Mouse (Mus musculus) adrenal gland, adult 2 months (tissue): Measurements from ENCODE around the gene Tff3. TPM values are rescaled to one million over a fixed set of nuclear protein-coding genes. Genes with fewer than 3 reads are reported as not detected.

Experiments used
- DNase-seq: peaks from one replicate; pipeline ENCODE4 v3.0.0; 2021
- long read RNA-seq: library from polyadenylated mRNA; stranded (forward); transcript quantifications from one replicate; pipeline ENCODE4 v2.0.0, GENCODE M21; 2021
- polyA plus RNA-seq: library from polyadenylated mRNA; depleted of rRNA; stranded (reverse); fragments of >200 nt; gene quantifications from 2 replicates; pipeline ENCODE4 v1.2.3, GENCODE M21; 2012; rRNA removed
- total RNA-seq, 2 experiments: library from RNA; stranded (reverse); gene quantifications; 2 replicates each; pipeline ENCODE4 v1.2.3; 2021

Gene Tff3
- total RNA-seq (not detected), polyA plus RNA-seq (0.44 and 0.48 TPM in 2 replicates)
- long read RNA-seq = 0 reads

DNA sequence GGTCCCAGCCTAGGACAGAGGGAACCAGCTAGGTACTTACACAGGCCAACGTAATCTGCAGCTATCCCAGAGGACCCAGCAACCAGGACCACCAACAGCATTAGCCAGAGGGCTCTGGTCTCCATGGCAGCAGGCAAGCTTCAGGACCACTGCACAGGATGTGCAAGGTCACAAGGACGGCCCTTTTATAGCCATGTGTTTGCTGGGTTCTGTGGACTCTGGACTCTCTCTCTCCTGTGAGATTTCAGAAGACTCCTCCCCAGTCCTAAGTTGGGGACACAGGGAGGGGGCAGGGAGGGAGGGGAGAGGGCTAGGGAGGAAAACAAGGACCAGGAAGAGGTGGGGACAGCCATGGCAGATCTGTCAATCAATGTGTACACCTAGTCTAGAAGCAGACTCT, at the start of gene Tff3:
Gene Tff3, minus strand, starts transcription at position 195 of the 400 bp plus-strand sequence.
- DNase-seq = no peak

DNA sequence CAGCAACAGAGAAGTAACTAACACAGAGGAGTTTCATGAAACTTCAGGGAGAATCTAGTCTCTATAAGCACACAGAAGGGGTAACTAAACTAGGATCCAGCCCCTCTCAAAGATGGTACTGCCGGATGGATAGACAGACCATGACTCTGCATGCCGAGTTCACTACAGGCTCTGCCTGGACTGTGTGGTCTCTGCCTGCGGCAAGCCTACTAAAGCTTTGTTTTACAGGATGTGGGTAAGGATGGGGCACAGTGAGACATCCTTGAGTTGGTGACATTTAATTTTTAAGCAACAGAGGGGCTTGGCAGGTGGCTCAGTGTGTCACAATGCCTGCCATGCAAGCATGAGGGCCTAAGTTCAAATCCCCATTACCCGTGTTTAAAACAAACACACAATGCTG, 46.9 kb upstream of the Tff3 start:
- DNase-seq = no peak

DNA sequence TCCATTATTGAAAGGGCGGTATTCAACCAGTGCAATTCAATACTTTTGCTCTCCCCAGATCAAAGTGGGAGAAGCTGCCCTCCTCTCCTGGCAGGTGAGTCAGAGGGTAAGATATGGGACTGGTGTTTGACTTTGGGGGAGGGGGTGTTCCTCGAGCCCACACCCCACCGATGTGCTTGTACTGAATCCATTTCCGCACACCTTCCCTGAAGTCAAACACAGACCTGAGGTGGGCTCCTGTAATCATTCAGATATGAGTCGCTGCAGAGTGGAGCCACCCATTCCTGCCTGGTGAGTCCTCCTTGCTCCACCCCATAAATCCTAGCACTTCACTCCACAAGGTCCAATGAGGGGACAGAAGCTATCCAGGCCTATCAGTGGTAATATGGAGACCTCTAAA, 40.4 kb upstream of the Tff3 start:
- DNase-seq = no peak

DNA sequence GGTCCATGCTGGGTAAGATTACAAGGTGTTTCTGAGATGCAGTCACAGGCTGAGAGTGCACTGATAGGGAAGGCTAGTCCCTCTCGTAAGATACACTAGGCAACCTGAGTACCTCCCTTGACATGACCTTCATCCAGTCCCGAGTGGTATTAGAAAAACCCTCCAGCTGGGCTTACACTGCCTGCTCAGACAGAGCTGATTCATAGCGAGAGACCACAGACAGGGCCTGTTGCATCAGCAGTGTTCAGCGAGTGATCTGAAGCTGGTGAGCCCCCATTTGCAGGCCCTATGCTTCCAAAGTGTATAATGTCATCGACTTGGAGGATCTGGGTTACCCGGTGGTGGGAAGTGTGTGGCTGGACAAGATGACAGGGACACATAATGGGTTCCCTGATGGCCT, 35.7 kb upstream of the Tff3 start, which contains the start of gene Tff1:
Gene Tff1, minus strand, starts transcription at position 151 of the 400 bp plus-strand sequence.
- DNase-seq = no peak

DNA sequence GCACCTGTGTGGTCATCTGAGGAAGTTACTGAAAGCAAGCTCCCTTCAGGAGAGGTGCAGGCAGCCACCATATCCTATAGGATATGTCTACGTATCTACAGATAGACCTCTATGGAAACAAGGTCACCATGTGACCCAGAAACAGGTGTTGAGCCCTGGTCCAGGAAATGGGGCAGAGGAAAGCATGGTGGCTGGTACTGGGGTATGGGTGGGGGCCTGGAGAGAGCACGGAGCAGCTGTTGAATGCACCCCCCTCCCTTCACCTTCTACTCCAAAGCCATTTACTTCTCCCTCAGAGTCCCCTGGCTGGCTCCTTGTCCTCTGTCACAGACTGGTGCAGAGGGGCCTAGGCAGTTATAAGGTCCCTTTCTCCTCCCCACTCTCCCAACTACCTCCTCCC, 34.4 kb upstream of the Tff3 start:
- no peak for DNase-seq

DNA sequence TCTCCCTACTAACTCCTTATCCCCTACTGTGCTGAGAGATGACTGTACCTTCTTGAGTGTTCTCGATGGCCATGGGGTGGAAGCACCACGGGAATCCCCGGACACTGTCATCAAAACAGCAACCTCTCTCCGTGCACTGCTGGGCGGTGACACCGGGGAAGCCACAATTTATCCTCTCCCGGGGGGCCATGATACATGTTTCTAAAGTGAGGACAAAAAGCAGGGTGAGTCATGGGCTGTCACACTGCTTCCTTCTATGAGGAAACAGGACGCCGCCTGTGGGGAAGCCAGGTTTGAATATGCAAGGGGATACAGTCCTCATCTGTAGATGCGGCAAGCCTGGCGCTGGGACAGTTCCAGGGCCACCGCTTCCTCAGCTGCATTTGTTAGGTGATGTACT, 33.2 kb upstream of the Tff3 start:
- DNase-seq = peak; percentile 6

DNA sequence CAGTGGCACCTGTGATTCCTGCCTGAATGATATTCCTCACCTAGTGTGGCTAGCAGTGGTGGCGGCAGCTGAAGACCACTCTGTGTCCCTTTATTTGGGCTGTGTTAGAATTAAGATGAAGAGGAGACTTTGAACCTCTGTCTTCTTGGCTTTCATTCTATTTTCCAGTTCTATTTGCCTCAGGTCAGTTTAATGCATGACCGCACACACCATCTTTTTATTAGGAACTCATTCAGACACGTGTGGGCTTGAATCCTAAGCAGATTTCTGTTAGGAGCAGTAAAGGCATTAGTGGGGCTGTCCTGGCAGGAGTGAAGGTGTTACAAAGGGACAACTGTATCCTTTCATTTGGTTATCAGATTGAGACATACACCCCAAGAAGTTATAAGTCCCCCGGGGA, 30.8 kb upstream of the Tff3 start:
- no peak for DNase-seq

DNA sequence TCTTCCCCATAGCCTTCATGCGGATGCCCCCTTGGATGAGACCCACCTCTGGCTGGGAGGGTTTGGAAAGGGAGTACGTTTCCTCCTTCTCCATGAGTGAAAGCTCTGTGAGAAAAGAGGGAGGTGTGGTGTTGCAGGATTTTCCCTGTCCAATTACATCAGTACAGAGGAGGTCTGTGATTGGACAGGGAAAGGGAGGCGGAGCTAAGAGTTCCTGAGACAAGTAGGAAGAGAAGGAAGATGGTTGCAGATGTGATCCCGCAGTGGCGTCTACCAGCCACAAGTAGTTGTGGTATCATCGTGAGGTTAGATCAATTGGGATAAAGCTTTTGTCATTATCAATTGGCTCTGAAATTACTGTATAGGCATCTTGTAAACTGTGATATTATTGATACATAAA, 28.5 kb upstream of the Tff3 start:
- no peak for DNase-seq

DNA sequence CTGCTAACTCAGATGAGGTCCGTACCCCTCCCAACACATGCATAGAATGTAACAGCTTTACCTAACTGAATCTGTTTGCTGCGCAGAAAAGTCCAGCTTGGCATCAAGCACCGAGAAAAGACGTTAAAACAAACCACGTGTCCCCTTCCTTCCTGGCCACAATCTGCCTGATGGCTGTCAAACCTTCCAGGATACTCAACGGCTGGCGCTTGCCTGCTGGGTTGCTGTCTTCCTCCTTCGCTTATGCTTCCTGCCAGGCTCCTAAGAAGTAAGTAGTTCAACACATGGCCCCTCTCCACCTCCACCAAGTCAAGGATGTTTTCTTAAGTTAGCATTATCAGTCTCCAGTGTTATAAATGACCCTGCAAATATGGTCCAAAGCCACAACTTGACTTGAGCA, 24.3 kb upstream of the Tff3 start:
- DNase-seq = no peak

DNA sequence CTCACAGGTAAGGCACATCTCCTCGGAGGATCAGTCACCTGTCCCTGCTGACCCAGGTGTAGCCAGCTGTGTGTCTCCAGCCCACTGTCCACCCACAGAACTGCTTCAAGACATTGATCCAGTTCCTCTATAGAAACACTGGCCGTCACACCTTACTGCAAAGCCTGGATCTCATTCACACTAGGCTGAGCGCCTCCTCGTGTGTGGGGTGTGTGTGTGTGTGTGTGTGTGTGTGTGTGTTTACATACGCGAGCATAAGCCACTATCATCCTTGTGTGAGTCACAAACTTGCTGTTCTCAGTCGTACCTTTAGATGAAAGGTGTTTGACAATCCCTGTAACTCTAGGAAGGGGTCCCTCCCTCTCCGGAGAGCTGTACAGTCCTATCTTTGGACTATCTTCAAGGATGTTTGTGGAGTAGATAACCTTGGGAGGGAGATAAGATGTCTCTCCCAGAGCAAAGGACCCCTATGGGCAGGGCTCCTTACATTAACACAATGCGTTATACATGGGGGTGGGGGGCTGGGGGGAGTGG, 23.6 kb upstream of the Tff3 start:
- no peak for DNase-seq

DNA sequence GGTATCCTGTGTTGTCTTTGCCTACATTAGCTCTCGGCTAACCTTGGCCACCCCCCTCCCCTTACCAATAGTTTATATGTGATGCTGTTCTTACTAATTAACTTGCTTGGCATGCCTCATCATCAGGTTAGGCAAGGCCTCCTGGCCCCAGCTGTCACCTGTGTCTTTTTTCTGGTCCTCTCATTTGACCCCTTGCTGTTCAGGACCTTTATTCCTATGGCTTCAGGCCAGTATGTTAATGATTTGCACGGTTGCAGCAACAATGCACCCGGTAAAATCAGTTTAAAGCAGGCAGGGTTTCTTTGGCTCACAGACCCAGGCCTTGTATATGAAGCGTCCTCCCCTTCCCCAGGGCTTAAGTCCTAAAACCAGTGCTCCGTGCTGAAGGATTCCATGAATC, 23.1 kb upstream of the Tff3 start:
- DNase-seq = peak; percentile 4

DNA sequence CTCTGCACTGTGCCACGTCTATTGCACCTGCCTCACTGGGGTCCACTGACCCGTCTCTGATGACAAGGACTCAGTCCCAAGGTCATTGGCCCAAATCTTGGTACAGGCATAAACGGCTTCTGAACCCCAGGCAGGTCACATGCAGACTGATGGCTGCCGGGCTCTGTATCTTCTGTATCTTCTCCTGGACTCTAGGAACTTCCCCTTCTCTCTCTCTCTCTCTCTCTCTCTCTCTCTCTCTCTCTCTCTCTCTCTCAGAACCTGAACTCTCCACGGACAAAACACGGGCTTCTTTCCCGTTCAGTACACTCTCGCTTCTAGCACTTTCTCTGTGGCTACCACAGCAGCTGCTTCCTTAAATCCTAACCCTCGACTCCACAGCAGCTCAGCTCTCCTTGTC, 16.6 kb upstream of the Tff3 start:
- DNase-seq = no peak

DNA sequence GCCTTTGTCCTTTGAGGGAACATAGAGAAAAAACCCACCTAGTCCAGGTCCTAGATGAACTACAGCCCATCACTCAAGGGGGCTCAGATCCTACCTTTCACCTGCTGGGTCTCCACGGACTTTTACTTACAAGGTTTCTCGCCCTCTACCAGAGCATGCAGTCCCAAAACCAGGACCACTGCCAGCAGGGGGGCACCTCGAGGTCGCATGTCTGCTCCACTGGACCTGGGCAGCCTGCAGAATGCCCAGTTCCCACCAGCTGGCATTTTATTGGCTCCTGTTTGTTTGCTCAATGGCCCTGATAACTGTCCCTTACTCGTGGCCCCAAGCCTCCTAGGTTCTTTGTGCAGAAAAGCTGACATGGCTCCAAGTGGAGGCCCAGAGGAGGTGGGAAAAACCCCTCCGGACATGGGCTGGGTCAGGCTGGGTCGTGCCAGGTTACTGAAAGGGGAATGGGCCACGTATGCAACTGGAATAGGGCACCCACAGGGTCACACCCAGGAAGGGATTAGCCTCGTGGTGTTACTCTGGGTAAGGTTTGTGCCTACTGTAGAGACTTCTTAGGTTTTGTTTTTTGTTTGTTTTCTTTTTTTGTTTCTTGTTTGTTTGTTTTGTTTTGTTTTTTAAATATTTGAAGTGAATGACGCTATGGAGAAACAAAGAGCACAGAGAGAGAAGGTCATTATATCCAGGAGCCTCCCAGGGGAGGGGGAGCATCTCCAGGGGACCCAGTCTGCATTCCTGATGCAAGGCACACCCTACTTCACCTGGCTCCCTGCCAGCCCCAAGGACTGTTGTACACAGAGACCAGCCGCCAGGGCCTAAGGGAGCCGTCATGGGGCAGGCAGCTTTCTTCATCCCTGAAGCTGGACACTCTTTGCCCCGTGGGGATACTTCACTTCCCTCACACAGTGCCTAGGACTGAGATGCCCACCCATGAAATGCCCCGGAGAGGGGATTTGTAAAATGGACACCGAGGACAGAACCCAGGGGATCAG, 14.9 kb upstream of the Tff3 start, which contains the start of gene Tff2:
Gene Tff2, minus strand, starts transcription at position 243 of the 998 bp plus-strand sequence.
- no peak for DNase-seq

DNA sequence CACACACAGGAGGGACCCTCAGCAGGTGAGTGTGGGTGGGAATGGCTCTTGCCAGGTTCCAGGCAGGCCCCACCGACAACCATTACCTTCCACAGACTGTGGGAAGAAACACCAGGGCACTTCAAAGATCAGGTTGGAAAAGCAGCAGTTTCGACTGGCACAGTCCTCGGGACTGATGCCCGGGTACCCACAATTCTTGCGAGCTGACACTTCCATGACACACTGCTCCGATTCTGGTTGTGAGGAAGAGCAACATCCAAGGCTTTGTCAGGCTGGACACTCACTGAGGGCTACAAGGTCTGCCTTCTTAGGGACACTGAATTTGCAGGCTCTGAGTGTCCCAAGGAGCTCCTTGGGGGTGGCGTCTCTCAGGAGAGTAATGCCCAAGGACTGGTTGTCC, 12.7 kb upstream of the Tff3 start:
- peak; percentile 61 for DNase-seq

DNA sequence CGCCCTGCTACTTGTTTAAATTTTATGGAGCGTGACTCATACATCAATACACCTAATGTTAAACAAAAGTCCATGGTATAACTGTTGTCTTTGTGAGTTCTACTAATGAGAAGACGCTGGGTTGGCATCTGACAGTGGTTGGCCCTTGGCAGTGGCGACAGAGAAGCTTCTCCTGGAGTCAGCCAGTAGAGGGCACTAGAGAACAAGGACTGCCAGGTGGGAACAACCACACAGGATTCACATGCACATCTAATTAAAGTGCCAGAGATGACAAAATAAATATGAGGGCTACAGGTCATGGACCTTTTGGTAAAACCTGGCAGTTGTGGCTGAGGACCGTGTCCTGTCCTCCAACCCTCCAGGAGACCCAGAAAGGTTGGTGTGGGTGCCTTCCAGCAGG, 9.0 kb upstream of the Tff3 start:
- peak; percentile 60 for DNase-seq

DNA sequence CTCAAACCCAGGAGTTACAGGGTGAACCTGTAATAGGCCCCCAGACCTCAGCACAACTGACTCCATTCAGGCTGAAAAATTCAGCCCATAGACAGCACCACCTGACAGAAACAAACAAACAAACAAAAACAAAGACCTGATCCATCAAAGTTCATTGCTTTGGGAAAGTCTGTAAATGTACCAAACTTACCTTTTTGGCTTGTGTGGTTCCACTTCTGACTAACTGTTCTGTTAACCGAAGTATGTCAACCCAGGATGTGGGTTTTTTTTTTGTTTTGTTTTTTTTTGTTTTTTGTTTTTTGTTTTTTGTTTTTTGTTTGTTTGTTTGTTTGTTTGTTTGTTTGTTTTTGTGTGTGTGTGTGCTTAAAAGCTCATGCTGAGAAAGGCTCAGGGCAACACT, 7.4 kb upstream of the Tff3 start:
- no peak for DNase-seq

DNA sequence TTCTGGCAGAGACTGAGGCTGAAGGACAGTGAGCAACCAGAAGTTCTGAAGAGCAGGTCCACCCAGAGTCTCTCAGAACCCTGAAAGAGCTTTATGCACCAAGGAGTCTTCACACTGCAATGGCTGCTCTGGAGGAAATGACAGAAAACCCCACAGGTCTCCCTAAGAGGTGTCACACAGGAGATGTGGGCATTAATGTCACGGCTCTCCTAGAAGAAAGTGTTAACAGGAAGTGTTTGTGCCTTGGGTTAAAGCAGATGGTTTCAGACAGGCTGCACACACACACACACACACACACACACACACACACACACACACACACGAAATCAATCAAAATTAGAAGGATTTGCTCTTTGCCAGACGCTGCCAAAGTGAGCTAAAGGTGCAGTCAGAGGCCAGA, 6.8 kb upstream of the Tff3 start:
- DNase-seq = no peak

DNA sequence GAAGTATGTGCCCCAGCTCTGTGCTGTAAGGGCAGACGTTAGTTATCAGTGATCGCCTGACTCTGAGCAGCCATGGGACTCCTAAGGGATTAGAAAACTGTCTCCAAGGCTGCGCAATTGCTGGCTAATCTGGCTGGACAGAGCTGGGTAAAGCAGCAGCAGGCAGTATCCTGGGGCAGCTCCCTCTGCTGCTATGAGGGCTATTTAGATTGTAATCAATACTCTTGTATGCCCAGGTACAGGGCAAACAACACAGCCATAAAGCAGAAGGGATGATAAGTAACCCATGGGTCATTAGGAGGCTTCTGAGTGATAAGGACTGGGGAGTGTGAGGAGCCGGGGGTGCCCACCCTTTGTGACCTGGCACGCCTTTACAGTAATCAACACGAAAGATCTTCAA, 5.5 kb upstream of the Tff3 start:
- DNase-seq = no peak

DNA sequence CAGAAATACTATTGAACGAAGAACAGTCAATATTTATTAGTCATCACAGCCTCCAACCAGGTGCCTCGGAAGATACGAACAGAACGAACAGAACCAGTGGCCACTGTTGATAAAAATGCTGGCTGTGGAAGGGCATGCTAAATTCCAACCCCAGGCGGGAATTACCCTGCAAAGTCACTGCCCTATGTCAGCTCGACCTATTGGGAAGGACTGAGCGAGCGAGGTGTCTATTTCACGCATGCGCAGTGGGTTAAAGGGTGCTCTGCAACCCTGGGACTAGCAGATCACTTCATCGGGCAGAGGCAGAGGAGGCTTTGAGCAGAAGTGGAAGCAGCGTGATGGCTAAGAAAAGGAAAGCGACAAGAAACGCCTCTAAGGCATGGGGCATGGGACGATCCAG, 4.3 kb upstream of the Tff3 start:
- DNase-seq = no peak

DNA sequence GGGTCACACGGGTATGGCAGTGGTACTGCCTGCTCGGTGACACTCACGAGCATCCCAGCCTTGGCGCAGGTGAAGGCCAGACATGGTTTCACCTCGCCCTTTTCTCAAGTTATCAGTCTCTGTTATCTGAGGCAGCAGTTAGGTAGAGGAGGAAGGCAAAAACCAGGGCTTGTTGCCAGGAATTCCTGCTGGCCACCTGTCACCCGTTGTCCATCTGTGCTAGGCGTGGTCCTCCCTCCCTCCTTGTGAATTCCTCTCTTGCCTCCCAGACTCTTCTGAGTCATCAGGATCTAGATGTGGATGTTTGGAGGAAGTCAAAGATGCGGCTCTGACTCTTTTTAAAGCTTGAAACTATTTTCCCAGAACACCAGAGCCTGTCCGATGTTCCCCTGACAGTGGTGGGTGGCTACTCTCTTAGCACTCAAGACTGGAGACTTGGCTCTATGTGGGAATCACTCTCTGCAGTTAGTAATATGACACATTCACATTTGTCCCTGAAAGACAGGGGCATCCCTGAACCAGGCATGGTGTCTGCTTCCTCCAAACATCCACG, 1.9 kb upstream of the Tff3 start:
- DNase-seq = no peak

DNA sequence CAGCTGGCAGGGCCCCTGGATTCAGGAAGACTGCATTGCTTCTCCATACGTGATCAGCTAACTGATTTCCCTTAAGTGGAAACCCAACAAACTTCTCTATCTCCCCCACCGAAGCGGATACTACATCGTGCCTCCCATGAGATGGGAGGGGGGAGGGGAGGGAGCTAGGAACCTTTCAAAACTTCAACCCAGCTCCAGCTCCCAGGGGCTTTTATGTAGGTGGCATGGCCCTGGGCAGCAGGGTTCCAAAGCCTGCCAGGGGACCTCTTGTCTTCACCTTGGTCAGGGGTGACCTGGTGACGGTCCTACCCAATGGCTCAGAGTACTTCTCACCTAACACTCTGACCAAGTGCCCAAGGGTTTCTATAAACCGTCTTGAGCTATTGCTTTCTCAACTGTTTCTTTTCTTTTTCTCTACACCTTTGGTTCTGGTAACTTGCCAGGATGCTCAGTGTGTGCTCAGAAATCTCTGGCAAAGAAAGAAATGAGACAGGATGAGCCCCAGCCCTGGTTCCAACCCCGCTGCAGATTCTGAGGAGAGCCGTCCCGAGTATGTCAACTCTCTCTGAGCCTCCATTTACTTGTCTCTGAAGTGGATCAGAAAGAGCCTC, 633 bp downstream of the Tff3 start:
- DNase-seq = no peak

DNA sequence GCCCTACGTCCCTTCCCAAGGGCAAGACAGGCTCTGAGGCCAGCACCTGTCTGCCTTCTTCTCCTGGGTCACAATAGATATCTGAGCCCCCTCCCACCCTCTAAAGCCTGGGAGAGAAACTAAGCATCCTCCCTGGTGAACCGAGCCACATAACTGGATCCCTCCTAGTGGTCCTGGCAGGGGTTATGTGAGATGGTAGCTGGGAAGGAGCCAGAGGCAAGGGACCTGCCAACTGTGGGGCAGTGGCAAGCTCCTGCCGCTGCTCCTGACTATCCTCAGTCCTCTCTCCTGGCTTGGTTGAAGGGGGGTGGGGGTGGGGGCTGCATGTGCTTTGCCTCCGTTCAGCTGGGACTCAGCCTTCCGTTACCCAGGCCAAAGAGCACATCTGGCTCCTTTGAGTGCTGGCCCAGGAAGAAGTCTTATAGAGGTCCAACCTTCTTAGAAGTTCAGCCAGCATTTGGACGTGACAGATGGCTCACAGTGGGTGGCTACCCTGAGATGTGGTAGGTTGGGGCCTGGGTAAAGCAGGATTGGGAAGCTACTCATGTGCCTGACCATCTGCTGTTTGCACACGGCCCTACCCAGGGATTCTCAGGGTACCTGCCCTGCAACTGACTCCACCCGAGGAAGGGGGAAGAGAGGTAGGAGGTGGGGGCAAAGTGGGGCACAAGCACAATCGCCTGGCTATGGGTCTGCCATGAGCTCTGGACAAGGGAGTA, 3.7 kb downstream of the Tff3 start:
- DNase-seq = no peak
